Mouse (Mus musculus) CH12.LX (cell line): Measurements from ENCODE around the gene Rph3al.

Source experiments
- CTCF ChIP-seq, 2 experiments: IDR thresholded peaks in 1 of 2; conservative IDR thresholded peaks in 1 of 2; 2 replicates each; pipeline ENCODE4 v1.5.1; 2011 to 2012; ENCODE audit warnings: low read depth in 2 of 2, low read length in 2 of 2, improper control_type of control experiment in 1 of 2, inconsistent platforms in 1 of 2, mild to moderate bottlenecking in 1 of 2, moderate library complexity in 1 of 2
- E2F4 ChIP-seq: IDR thresholded peaks from 2 replicates; pipeline ENCODE4 v1.6.1; 2011; ENCODE audit warnings: low read depth, low read length, improper control_type of control experiment; ENCODE audit not compliant: insufficient replicate concordance
- POLR2A ChIP-seq: IDR thresholded peaks from 2 replicates; pipeline ENCODE4 v1.6.1; 2011; ENCODE audit warnings: low read depth, mild to moderate bottlenecking, improper control_type of control experiment, low read length
- ZMIZ1 ChIP-seq: IDR thresholded peaks from 2 replicates; pipeline ENCODE4 v1.6.1; 2012; ENCODE audit warnings: low read depth, mild to moderate bottlenecking, inconsistent platforms, low read length, improper control_type of control experiment

GRCm38 (mm10) chr11:75983194-75983593 lies 45.0 kb upstream of the Rph3al start:
- no peak for TF ChIP-seq E2F4
- TF ChIP-seq ZMIZ1: no peak
- peak in 1 of 2 experiments; percentile 55; a peak in 2 of 4 replicates for TF ChIP-seq CTCF (conservative IDR thresholded peaks at IDR 0.05 in 1 of 2, IDR thresholded peaks at IDR 0.05 in 1 of 2; ENCODE audit: low read depth in 2 of 2, low read length in 2 of 2)
- TF ChIP-seq POLR2A: no peak
